Mouse (Mus musculus): ENCODE results near the gene Slc28a1. TPM values are rescaled to one million over a fixed set of nuclear protein-coding genes. Genes with fewer than 3 reads are reported as not detected.
"Not testable (repeated sequence)": the region's sequence is repeated elsewhere in the genome, so short reads cannot be mapped to it uniquely, and the experiment has no call there.

The Slc28a1 gene
- polyA plus RNA-seq, 1 experiment from 2014 or later: not detected

GRCm38 (mm10) chr7:81132851-81133279, 18.3 kb downstream of the Slc28a1 start:
- H3K27me3 ChIP-seq (ENCODE audit: insufficient read depth, poor library complexity, severe bottlenecking): no peaks in the 10 kb centered on the region
- no peak overlapping the region for H3K4me3 ChIP-seq
- H3K9me3 ChIP-seq: 0 out of 2 replicates have a peak, but pooled peaks cover 4% of the 10 kb centered on the region
- 4% methylated on average over 2 of the region's 2 CpGs for WGBS
- DNase-seq (ENCODE audit: low spot score): peak; percentile 51
- no peaks in the 10 kb centered on the region for H3K36me3 ChIP-seq
- peaks cover 37% of the 10 kb centered on the region for H3K4me1 ChIP-seq (replicated peaks)
- peak overlapping the region; percentile 66; the same call in 1 of the 2 replicates for H3K27ac ChIP-seq

GRCm38 (mm10) chr7:81133416-81133815, 18.8 kb downstream of the Slc28a1 start:
- Histone ChIP-seq H3K4me1 (replicated peaks) (peaks cover 37% of the 10 kb centered on the region), H3K4me3 (no peak overlapping the region), H3K9me3 (no peaks in the 10 kb centered on the region), H3K36me3 (no peaks in the 10 kb centered on the region), H3K27ac (peak overlapping the region; percentile 66), H3K27me3 (ENCODE audit: insufficient read depth, poor library complexity, severe bottlenecking) (no peaks in the 10 kb centered on the region)
- DNase-seq (ENCODE audit: low spot score): no peak
- WGBS: 53% methylated on average over 6 of the region's 6 CpGs

GRCm38 (mm10) chr7:81133941-81134340, 19.3 kb downstream of the Slc28a1 start:
- 83% methylated on average over 2 of the region's 2 CpGs for WGBS

GRCm38 (mm10) chr7:81134614-81135067, 20.0 kb downstream of the Slc28a1 start:
- no peaks in the 10 kb centered on the region for H3K9me3 ChIP-seq
- H3K36me3 ChIP-seq: no peaks in the 10 kb centered on the region
- peak overlapping the region; percentile 70 for H3K27ac ChIP-seq
- peaks cover 37% of the 10 kb centered on the region for H3K4me1 ChIP-seq (replicated peaks)
- H3K27me3 ChIP-seq (ENCODE audit: insufficient read depth, poor library complexity, severe bottlenecking): no peaks in the 10 kb centered on the region
- H3K4me3 ChIP-seq: 0 out of 2 replicates have a peak overlapping the region, but pooled peaks have one; percentile 9
- DNase-seq (ENCODE audit: low spot score): peak; percentile 61
- 38% methylated on average over 9 of the region's 9 CpGs for WGBS

More at GRCm38 (mm10) chr7:81133941-81134340, 19.3 kb downstream of the Slc28a1 start:
- Histone ChIP-seq H3K9me3 (no peaks in the 10 kb centered on the region), H3K4me1 (replicated peaks) (peaks cover 37% of the 10 kb centered on the region), H3K36me3 (no peaks in the 10 kb centered on the region), H3K27me3 (ENCODE audit: insufficient read depth, poor library complexity, severe bottlenecking) (no peaks in the 10 kb centered on the region), H3K4me3 (no peak overlapping the region), H3K27ac (peak overlapping the region; percentile 70)
- no peak for DNase-seq (ENCODE audit: low spot score)

- DNase-seq (ENCODE audit: low spot score): no peak
- no peaks in the 10 kb centered on the region for H3K36me3 ChIP-seq
- 88% methylated on average over 5 of the region's 5 CpGs for WGBS
- no peak overlapping the region for H3K27ac ChIP-seq
- no peaks in the 10 kb centered on the region for H3K9me3 ChIP-seq
- H3K4me3 ChIP-seq: no peak overlapping the region
- no peaks in the 10 kb centered on the region for H3K27me3 ChIP-seq (ENCODE audit: insufficient read depth, poor library complexity, severe bottlenecking)
- H3K4me1 ChIP-seq (replicated peaks): peaks cover 29% of the 10 kb centered on the region
These were observed 22.7 kb downstream of the Slc28a1 start for GRCm38 (mm10) chr7:81137292-81137691.

- no peak for DNase-seq (ENCODE audit: low spot score)
- Histone ChIP-seq H3K36me3 (no peaks in the 10 kb centered on the region), H3K4me1 (replicated peaks) (peaks cover 18% of the 10 kb centered on the region), H3K4me3 (no peak overlapping the region), H3K9me3 (no peaks in the 10 kb centered on the region), H3K27me3 (ENCODE audit: insufficient read depth, poor library complexity, severe bottlenecking) (no peaks in the 10 kb centered on the region), H3K27ac (no peak overlapping the region)
- WGBS: 93% methylated on average over 7 of the region's 7 CpGs
These were observed 24.5 kb downstream of the Slc28a1 start for GRCm38 (mm10) chr7:81139100-81139499.

- 92% methylated on average over 5 of the region's 5 CpGs for WGBS
- no peak overlapping the region for H3K4me3 ChIP-seq
- no peak overlapping the region for H3K27ac ChIP-seq
- no peaks in the 10 kb centered on the region for H3K27me3 ChIP-seq (ENCODE audit: insufficient read depth, poor library complexity, severe bottlenecking)
- no peaks in the 10 kb centered on the region for H3K36me3 ChIP-seq
- no peaks in the 10 kb centered on the region for H3K9me3 ChIP-seq
- DNase-seq (ENCODE audit: low spot score): no peak
- H3K4me1 ChIP-seq (replicated peaks): peaks cover 11% of the 10 kb centered on the region
These were observed 25.2 kb downstream of the Slc28a1 start for GRCm38 (mm10) chr7:81139671-81140404.

- no peak for DNase-seq (ENCODE audit: low spot score)
- WGBS: 64% methylated on average over 1 of the region's 1 CpGs
- Histone ChIP-seq H3K4me1 (replicated peaks) (peaks cover 7% of the 10 kb centered on the region), H3K36me3 (no peaks in the 10 kb centered on the region), H3K27me3 (ENCODE audit: insufficient read depth, poor library complexity, severe bottlenecking) (no peaks in the 10 kb centered on the region), H3K9me3 (no peaks in the 10 kb centered on the region), H3K4me3 (no peak overlapping the region), H3K27ac (no peak overlapping the region)
These were observed 26.9 kb downstream of the Slc28a1 start for GRCm38 (mm10) chr7:81141541-81141940.

GRCm38 (mm10) chr7:81143056-81143455, 28.5 kb downstream of the Slc28a1 start:
- H3K36me3 ChIP-seq; DNase-seq (ENCODE audit: low spot score): not testable (repeated sequence)
- 55% methylated on average over 4 of the region's 4 CpGs for WGBS

GRCm38 (mm10) chr7:81149759-81150158, 35.2 kb downstream of the Slc28a1 start:
- H3K4me1 ChIP-seq (replicated peaks): no peaks in the 10 kb centered on the region
- H3K9me3 ChIP-seq: 0 out of 2 replicates have a peak, but pooled peaks cover 10% of the 10 kb centered on the region
- 90% methylated on average over 11 of the region's 11 CpGs for WGBS
- no peaks in the 10 kb centered on the region for H3K36me3 ChIP-seq
- no peak for DNase-seq (ENCODE audit: low spot score)
- H3K27me3 ChIP-seq (ENCODE audit: insufficient read depth, poor library complexity, severe bottlenecking): no peaks in the 10 kb centered on the region
- no peak overlapping the region for H3K4me3 ChIP-seq
- H3K27ac ChIP-seq: no peak overlapping the region

More at GRCm38 (mm10) chr7:81143056-81143455, 28.5 kb downstream of the Slc28a1 start:
- not testable (repeated sequence) for H3K4me1 ChIP-seq (replicated peaks); H3K27me3 ChIP-seq (ENCODE audit: insufficient read depth, poor library complexity, severe bottlenecking); H3K9me3 ChIP-seq; H3K27ac ChIP-seq; H3K4me3 ChIP-seq

- Histone ChIP-seq H3K27me3 (ENCODE audit: insufficient read depth, poor library complexity, severe bottlenecking) (no peaks in the 10 kb centered on the region), H3K4me1 (replicated peaks) (no peaks in the 10 kb centered on the region), H3K36me3 (no peaks in the 10 kb centered on the region), H3K9me3 (0 out of 2 replicates have a peak, but pooled peaks cover 10% of the 10 kb centered on the region), H3K4me3 (no peak overlapping the region), H3K27ac (no peak overlapping the region)
- no peak for DNase-seq (ENCODE audit: low spot score)
- WGBS: 94% methylated on average over 8 of the region's 8 CpGs
These were observed 36.6 kb downstream of the Slc28a1 start for GRCm38 (mm10) chr7:81151216-81151615.

GRCm38 (mm10) chr7:81152306-81152705, 37.7 kb downstream of the Slc28a1 start:
- Histone ChIP-seq H3K36me3 (no peaks in the 10 kb centered on the region), H3K4me3 (no peak overlapping the region), H3K4me1 (replicated peaks) (no peaks in the 10 kb centered on the region), H3K27ac (no peak overlapping the region), H3K9me3 (0 out of 2 replicates have a peak, but pooled peaks cover 10% of the 10 kb centered on the region), H3K27me3 (ENCODE audit: insufficient read depth, poor library complexity, severe bottlenecking) (no peaks in the 10 kb centered on the region)
- 96% methylated on average over 10 of the region's 10 CpGs for WGBS
- DNase-seq (ENCODE audit: low spot score): no peak

GRCm38 (mm10) chr7:81152826-81153225, 38.2 kb downstream of the Slc28a1 start:
- Histone ChIP-seq H3K36me3 (no peaks in the 10 kb centered on the region), H3K4me3 (no peak overlapping the region), H3K9me3 (0 out of 2 replicates have a peak, but pooled peaks cover 10% of the 10 kb centered on the region), H3K4me1 (replicated peaks) (no peaks in the 10 kb centered on the region), H3K27me3 (ENCODE audit: insufficient read depth, poor library complexity, severe bottlenecking) (no peaks in the 10 kb centered on the region), H3K27ac (no peak overlapping the region)
- 84% methylated on average over 7 of the region's 7 CpGs for WGBS
- no peak for DNase-seq (ENCODE audit: low spot score)

All from hindbrain, embryonic 10.5 days (tissue).